Mouse (Mus musculus) cortical plate, adult 2 months (tissue): ENCODE results near the gene Sass6. TPM values are rescaled to one million over a fixed set of nuclear protein-coding genes. Genes with fewer than 3 reads are reported as not detected.
A peak's percentile ranks its signal among the peaks of the same experiment; 100 is the strongest.
"Not testable (repeated sequence)": the region's sequence is repeated elsewhere in the genome, so short reads cannot be mapped to it uniquely, and the experiment has no call there.

Source experiments
- H3K27ac ChIP-seq: fragments of 200-500 bp; 2 replicates; pipeline ENCODE4 v1.5.1; 2012; ENCODE audit warnings: low read length, control low read depth, inconsistent platforms; ENCODE audit not compliant: insufficient read depth
- H3K4me1 ChIP-seq: fragments of 200-500 bp; 2 replicates; pipeline ENCODE4 v1.6.1; 2011; ENCODE audit warnings: low read length; ENCODE audit not compliant: control insufficient read depth, insufficient read depth
- H3K4me3 ChIP-seq: fragments of 200-500 bp; 2 replicates; pipeline ENCODE4 v1.5.1; 2011; ENCODE audit warnings: mild to moderate bottlenecking, low read length, control low read depth; ENCODE audit not compliant: insufficient read depth
- CTCF ChIP-seq: fragments of 200-500 bp; IDR thresholded peaks from 2 replicates; pipeline ENCODE4 v1.5.1; 2011; ENCODE audit warnings: mild to moderate bottlenecking, control low read depth, low read length; ENCODE audit not compliant: insufficient read depth; ENCODE audit errors: extremely low read depth
- POLR2A ChIP-seq: fragments of 200-500 bp; IDR thresholded peaks from 2 replicates; pipeline ENCODE4 v1.6.1; 2011; ENCODE audit warnings: mild to moderate bottlenecking, low read length, control low read depth; ENCODE audit not compliant: insufficient read depth; ENCODE audit errors: extremely low read depth
- polyA plus RNA-seq: library from polyadenylated mRNA; depleted of rRNA; stranded (reverse); fragments of >200 nt; gene quantifications from 2 replicates; pipeline ENCODE4 v1.2.3, GENCODE M21; 2012; rRNA removed

Sass6 gene
- polyA plus RNA-seq, 1 experiment, result 4.7 TPM

DNA sequence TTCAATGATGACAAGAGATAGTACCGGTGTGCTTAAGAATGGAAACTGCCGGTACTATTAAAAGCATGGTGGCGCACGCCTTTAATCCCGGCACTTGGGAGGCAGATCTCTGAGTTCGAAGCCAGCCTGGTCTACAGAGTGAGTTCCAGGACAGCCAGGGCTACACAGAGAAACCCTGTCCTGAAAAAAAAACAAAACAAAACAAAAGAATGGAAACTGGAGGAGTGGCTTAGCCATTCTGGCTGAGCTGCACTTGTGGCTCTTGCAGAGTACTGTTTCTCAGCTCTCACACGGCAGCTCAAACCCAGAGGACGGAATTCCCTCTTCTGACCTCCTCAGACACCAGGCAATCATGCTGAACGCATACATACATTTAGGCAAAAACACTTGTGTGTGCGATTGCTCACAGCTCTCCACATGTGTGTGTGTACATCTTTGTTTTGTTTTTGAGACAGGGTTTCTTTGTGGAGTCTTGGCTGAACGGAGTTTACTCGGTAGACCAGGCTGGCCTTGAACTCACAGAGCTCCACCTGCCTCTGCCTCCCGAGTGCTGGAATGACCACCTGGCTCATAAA lies 65.2 kb downstream of the Sass6 start:
- Histone ChIP-seq H3K4me1 (peaks cover 9% of the 10 kb centered on the region), H3K27ac (no peak overlapping the region), H3K4me3 (peak overlapping the region; percentile 64; the same call in 1 of the 2 replicates)
- TF ChIP-seq CTCF (no peak), POLR2A (no peak)

DNA sequence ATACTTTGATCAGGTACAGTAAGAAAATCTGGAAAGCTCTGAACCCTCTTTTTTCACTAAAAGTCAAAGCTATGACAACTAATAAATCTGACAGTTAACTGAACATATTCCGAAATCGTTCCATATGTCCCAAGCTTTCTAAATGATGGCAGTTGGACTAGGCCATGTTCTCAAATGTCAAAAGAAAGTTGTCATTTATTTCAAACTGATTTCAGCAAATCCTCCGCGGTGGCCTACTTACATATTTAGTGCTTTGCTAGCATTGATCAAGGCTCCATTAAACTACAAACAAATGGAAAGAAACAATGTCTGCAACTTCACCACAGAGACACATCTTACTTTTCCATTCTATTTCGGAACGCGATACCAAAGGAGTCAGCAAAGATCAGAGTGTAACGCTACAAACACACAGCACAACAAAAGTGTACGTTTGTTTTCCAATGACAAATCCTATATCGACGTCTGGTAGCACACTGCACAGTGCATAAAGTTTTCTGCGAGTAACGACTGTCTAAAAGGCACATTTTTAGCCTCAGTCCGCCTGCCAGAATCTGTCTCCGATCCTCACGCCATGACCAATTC lies 66.6 kb downstream of the Sass6 start:
- H3K4me1 ChIP-seq, result peaks cover 7% of the 10 kb centered on the region
- no peak for TF ChIP-seq POLR2A
- no peak for TF ChIP-seq CTCF
- H3K4me3 ChIP-seq, result peak overlapping the region; percentile 64
- peak overlapping the region; percentile 92 for H3K27ac ChIP-seq

DNA sequence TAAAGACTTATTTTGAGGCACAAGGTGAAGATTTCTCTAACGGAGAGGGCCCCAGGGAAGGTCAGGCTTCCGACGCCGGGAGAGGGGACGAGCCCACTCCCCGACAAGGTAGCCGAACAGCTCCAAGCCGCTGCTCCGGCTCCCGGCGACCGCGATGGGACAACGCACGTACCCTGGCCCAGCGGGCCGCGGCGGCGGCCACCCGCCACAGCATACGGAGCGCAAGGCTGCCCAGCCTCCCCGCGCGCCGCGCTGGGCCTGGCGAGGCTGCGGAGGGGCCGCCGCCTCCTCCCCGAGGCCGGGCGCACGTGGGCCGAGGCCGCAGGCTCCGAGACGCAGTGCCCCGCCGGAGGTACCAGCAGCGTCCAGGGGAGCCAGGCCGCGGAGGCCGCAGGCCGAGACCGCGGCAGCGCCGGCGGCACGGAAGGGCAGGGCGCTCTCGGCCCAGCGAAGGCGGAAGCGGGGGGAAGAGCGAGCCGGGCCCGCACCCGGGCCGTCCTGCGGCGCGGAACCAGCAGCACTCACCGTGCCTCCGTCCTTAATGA lies 67.2 kb downstream of the Sass6 start:
- H3K4me3 ChIP-seq, result peak overlapping the region; percentile 64
- TF ChIP-seq CTCF (no peak), POLR2A (no peak)
- H3K27ac ChIP-seq, result peak overlapping the region; percentile 92
- peaks cover 7% of the 10 kb centered on the region for H3K4me1 ChIP-seq

GRCm38 (mm10) chr3:116662463-116662863 lies 67.7 kb downstream of the Sass6 start, which contains the start of gene Mfsd14a:
TSS of gene Mfsd14a (minus strand) at chr3:116662677.
- Histone ChIP-seq H3K27ac (peak within 1 kb of the TSS; percentile 92), H3K4me1 (peaks cover 6% of the 10 kb centered on the region), H3K4me3 (peak within 1 kb of the TSS; percentile 64)
- TF ChIP-seq POLR2A (peak; percentile 84), CTCF (no peak)

DNA sequence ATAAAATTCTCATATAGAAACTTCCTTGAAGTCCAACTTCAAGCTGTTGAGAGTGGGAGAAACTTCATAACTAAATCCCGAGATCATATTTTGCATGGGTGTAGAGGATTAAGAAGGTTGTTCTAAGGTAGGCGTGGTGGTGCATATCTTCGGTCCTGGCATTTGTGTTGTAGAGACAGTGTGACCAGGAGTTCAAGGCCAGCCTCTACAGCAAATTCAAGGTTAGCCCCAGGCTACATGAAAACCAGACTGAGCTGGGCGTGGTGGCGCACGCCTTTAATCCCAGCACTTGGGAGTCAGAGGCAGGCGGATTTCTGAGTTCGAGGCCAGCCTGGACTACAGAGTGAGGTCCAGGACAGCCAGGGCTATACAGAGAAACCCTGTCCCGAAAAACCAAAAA lies 69.5 kb downstream of the Sass6 start:
- not testable (repeated sequence) for H3K27ac ChIP-seq, H3K4me3 ChIP-seq, H3K4me1 ChIP-seq

Other genes starting within 250 kb of the Sass6 start
- gene Cdc14a, start 170.9 kb upstream of the Sass6 start, polyA plus RNA-seq, result 2.6 and 2.9 TPM in 2 replicates
- gene Rtca, start 86.8 kb upstream of the Sass6 start, polyA plus RNA-seq, result 89.2 and 91.6 TPM in 2 replicates
- gene Dbt, start 81.9 kb upstream of the Sass6 start, polyA plus RNA-seq, result 19.2 and 19.3 TPM in 2 replicates
- 0.19 and 0.32 TPM in 2 replicates for gene Lrrc39, start 32.0 kb upstream of the Sass6 start, polyA plus RNA-seq
- gene Trmt13, start 19.6 kb downstream of the Sass6 start, polyA plus RNA-seq, result 19.5 and 22.9 TPM in 2 replicates
- 45.0 and 48.1 TPM in 2 replicates for gene Mfsd14a, start 67.7 kb downstream of the Sass6 start, polyA plus RNA-seq
- gene Gm43191, start 86.3 kb downstream of the Sass6 start, polyA plus RNA-seq, result not detected in 2 replicates
- 11.9 and 12.2 TPM in 2 replicates for gene Slc35a3, start 117.8 kb downstream of the Sass6 start, polyA plus RNA-seq
- gene Agl, start 213.2 kb downstream of the Sass6 start, polyA plus RNA-seq, result 16.3 and 16.7 TPM in 2 replicates